Mouse (Mus musculus) stomach, adult 2 months (tissue): ENCODE results near the gene Nostrin. TPM values are rescaled to one million over a fixed set of nuclear protein-coding genes. Genes with fewer than 3 reads are reported as not detected.

Source experiments
- polyA plus RNA-seq: library from polyadenylated mRNA; depleted of rRNA; stranded (reverse); fragments of >200 nt; gene quantifications from 2 replicates; pipeline ENCODE4 v1.2.3, GENCODE M21; 2012; rRNA removed

Gene Nostrin
- polyA plus RNA-seq = 1.2 and 2.0 TPM in 2 replicates

GRCm38 (mm10) chr2:69135661-69136576 lies at the start of gene Nostrin:
Gene Nostrin (plus strand): TSS chr2:69135800.

GRCm38 (mm10) chr2:69205791-69206351 lies 70.3 kb downstream of the Nostrin start, which contains the start of gene Spc25:
Gene Spc25 (minus strand): TSS chr2:69206194.

GRCm38 (mm10) chr2:69210773-69211172 lies 75.2 kb downstream of the Nostrin start, which contains the start of gene G6pc2:
Gene G6pc2 (plus strand): TSS chr2:69211073.

Other genes with a start within 250 kb of the Nostrin start
- 0.30 and 1.2 TPM in 2 replicates for gene Spc25, start 70.4 kb downstream of the Nostrin start, polyA plus RNA-seq
- gene G6pc2, start 75.3 kb downstream of the Nostrin start, polyA plus RNA-seq = not detected in 2 replicates
- gene Abcb11, start 206.8 kb downstream of the Nostrin start, polyA plus RNA-seq = 0.01 and 0.02 TPM in 2 replicates
- gene Dhrs9, start 244.6 kb downstream of the Nostrin start, polyA plus RNA-seq = 1.5 and 1.6 TPM in 2 replicates